In genomic region chr4:152119396-152120292, GRCm38 (mm10) we compare ENCODE assay signal across 9 mouse cellular contexts. TPM values are rescaled to one million over a fixed set of nuclear protein-coding genes. Genes with fewer than 3 reads are reported as not detected.
DNase-seq lines count a peak whose midpoint lies in the region; ATAC-seq and TF ChIP-seq lines count a peak whose summit lies in the region.
"Had no signal": no experiment of that assay in that cellular context is flagged by ENCODE, and none has a peak within 500 bp of the region (broad histone marks: within the 10 kb centered on the region; RNA-seq: fewer than 3 reads in every experiment).

No protein-coding gene starts in this region.

- WGBS in embryonic facial prominence, embryonic 14.5 days = 6% methylated on average over 39 of the region's 39 CpGs
- 6% methylated on average over 37 of the region's 39 CpGs for WGBS in hindbrain, embryonic 16.5 days
- 20% methylated on average over 39 of the region's 39 CpGs for WGBS in liver, adult 2 months
- WGBS in neural tube, embryonic 14.5 days = 4% methylated on average over 39 of the region's 39 CpGs

- H3K27ac ChIP-seq in embryonic facial prominence, embryonic 14.5 days (replicated peaks; ENCODE audit: low read depth, low read length) = no peak overlapping the region
- no peak overlapping the region for H3K27ac ChIP-seq in hindbrain, embryonic 16.5 days (ENCODE audit: low read depth, low read length)
- no peak overlapping the region for H3K27ac ChIP-seq in liver, adult 2 months (replicated peaks; ENCODE audit: insufficient read depth, low read depth, low read length)
- no peak overlapping the region for H3K27ac ChIP-seq in neural tube, embryonic 14.5 days (ENCODE audit: low read depth, low read length)

- peaks cover 94% of the 10 kb centered on the region for H3K27me3 ChIP-seq in embryonic facial prominence, embryonic 14.5 days (replicated peaks; ENCODE audit: control insufficient read depth, insufficient read depth, low read length)
- peaks cover 91% of the 10 kb centered on the region for H3K27me3 ChIP-seq in hindbrain, embryonic 16.5 days (replicated peaks; ENCODE audit: control insufficient read depth, insufficient read depth, low read length)
- peaks cover 19% of the 10 kb centered on the region for H3K27me3 ChIP-seq in liver, adult 2 months (ENCODE audit: control insufficient read depth, insufficient read depth, low read length)
- peaks cover 77% of the 10 kb centered on the region for H3K27me3 ChIP-seq in neural tube, embryonic 14.5 days (ENCODE audit: control insufficient read depth, insufficient read depth, low read length)

- peak; percentile 55 for TF ChIP-seq CTCF in liver, adult 2 months (IDR thresholded peaks at IDR 0.05; ENCODE audit: low read depth, low read length)

- DNase-seq in gastrocnemius, postnatal 10 days = peak; percentile 69
- DNase-seq in gastrocnemius, adult 8-10 months (ENCODE audit: low spot score in 2 of 2) = no peak
- DNase-seq in ES-CJ7 (ENCODE audit: low read depth, low spot score) = peak; percentile 71
- DNase-seq in embryonic facial prominence, embryonic 14.5 days (ENCODE audit: low spot score) = no peak
- DNase-seq in liver, adult 2 months (ENCODE audit: extremely low read depth, low read depth, low spot score) = no peak
- DNase-seq in cerebellum, adult 8-10 months = no peak

- peak overlapping the region; percentile 15 for H3K4me3 ChIP-seq in embryonic facial prominence, embryonic 14.5 days (ENCODE audit: low read depth, low read length)
- H3K4me3 ChIP-seq in hindbrain, embryonic 16.5 days (ENCODE audit: low read length) = peak overlapping the region; percentile 22
- H3K4me3 ChIP-seq in liver, adult 2 months (ENCODE audit: insufficient read depth, low read depth, low read length) = no peak overlapping the region
- no peak overlapping the region for H3K4me3 ChIP-seq in neural tube, embryonic 14.5 days (ENCODE audit: low read depth, low read length)

- no peaks in the 10 kb centered on the region for H3K79me2 ChIP-seq in liver, adult 2 months (ENCODE audit: control insufficient read depth, insufficient read depth, low read length)

- ATAC-seq in embryonic facial prominence, embryonic 14.5 days (ENCODE audit: low read depth) = peak; percentile 8; the same call in 1 of the 2 replicates
- no peak; the same call in 1 of the 2 replicates for ATAC-seq in hindbrain, embryonic 16.5 days
- ATAC-seq in neural tube, embryonic 14.5 days (ENCODE audit: low read depth) = no peak

- H3K36me3 ChIP-seq in embryonic facial prominence, embryonic 14.5 days (ENCODE audit: control insufficient read depth, insufficient read depth, low read length) = peaks cover 4% of the 10 kb centered on the region; the same call in 1 of the 2 replicates
- peaks cover 3% of the 10 kb centered on the region; the same call in 1 of the 2 replicates for H3K36me3 ChIP-seq in hindbrain, embryonic 16.5 days (ENCODE audit: control insufficient read depth, insufficient read depth, low read length)
- no peaks in the 10 kb centered on the region for H3K36me3 ChIP-seq in liver, adult 2 months (ENCODE audit: control insufficient read depth, insufficient read depth, low read length)
- no peaks in the 10 kb centered on the region for H3K36me3 ChIP-seq in neural tube, embryonic 14.5 days (ENCODE audit: control insufficient read depth, insufficient read depth, low read length)

- H3K4me1 ChIP-seq in embryonic facial prominence, embryonic 14.5 days (ENCODE audit: control insufficient read depth, insufficient read depth, low read length) = peaks cover 27% of the 10 kb centered on the region
- peaks cover 25% of the 10 kb centered on the region for H3K4me1 ChIP-seq in hindbrain, embryonic 16.5 days (ENCODE audit: control insufficient read depth, insufficient read depth, low read depth, low read length)
- no peaks in the 10 kb centered on the region for H3K4me1 ChIP-seq in liver, adult 2 months (ENCODE audit: control insufficient read depth, insufficient read depth, low read length)
- H3K4me1 ChIP-seq in neural tube, embryonic 14.5 days (ENCODE audit: control insufficient read depth, insufficient read depth, low read length) = peaks cover 8% of the 10 kb centered on the region

- no peak overlapping the region for H3K9ac ChIP-seq in embryonic facial prominence, embryonic 14.5 days (ENCODE audit: low read depth, low read length)
- H3K9ac ChIP-seq in hindbrain, embryonic 16.5 days (ENCODE audit: low read depth, low read length) = peak overlapping the region; percentile 45; the same call in 1 of the 2 replicates
- no peak overlapping the region for H3K9ac ChIP-seq in liver, adult 2 months (ENCODE audit: low read depth, low read length)
- H3K9ac ChIP-seq in neural tube, embryonic 14.5 days (replicated peaks; ENCODE audit: low read depth, low read length) = no peak overlapping the region

- peak overlapping the region; percentile 40; the same call in 1 of the 2 replicates for H3K4me2 ChIP-seq in embryonic facial prominence, embryonic 14.5 days (ENCODE audit: low read depth, low read length)
- H3K4me2 ChIP-seq in hindbrain, embryonic 16.5 days (ENCODE audit: low read length) = peak overlapping the region; percentile 37
- peak overlapping the region; percentile 26; the same call in 1 of the 2 replicates for H3K4me2 ChIP-seq in neural tube, embryonic 14.5 days (ENCODE audit: low read depth, low read length)

- no peak for TF ChIP-seq POLR2A in liver, adult 2 months (IDR thresholded peaks at IDR 0.05; ENCODE audit: extremely low read depth, insufficient read depth, low read length)

- H3K9me3 ChIP-seq in embryonic facial prominence, embryonic 14.5 days (ENCODE audit: control insufficient read depth, low read length) = no peaks in the 10 kb centered on the region
- H3K9me3 ChIP-seq in hindbrain, embryonic 16.5 days (ENCODE audit: control insufficient read depth, low read length) = no peaks in the 10 kb centered on the region
- no peaks in the 10 kb centered on the region for H3K9me3 ChIP-seq in neural tube, embryonic 14.5 days (ENCODE audit: control insufficient read depth, low read length)

RNA-seq across cellular contexts. Expression of gene Tnfrsf25, which starts 3.9 kb away (rescaled TPM):
- total RNA-seq in gastrocnemius, postnatal 10 days (2021) = 1 to 10 TPM in 1 of 2 experiments, under 1 TPM in 1; 0.82 to 2.9 TPM
- total RNA-seq in gastrocnemius, adult 8-10 months (2022) = under 1 TPM in 3 of 4 experiments, not detected in 1; 0.40 to 0.90 (median 0.85) TPM
- polyA plus RNA-seq in embryonic facial prominence, embryonic 14.5 days (2014; fragmentation: Nextera tagmentation; extraction: Ambion mirVana) = 0.65 and 1.4 TPM in 2 replicates
- polyA plus RNA-seq in hindbrain, embryonic 16.5 days (2015; fragmentation: Nextera tagmentation; extraction: Ambion mirVana) = 0.80 and 1.1 TPM in 2 replicates
- total RNA-seq in liver, adult 2 months (2014; rRNA removed) = 0.13 and 0.28 TPM in 2 replicates
- polyA plus RNA-seq in liver, adult 2 months (2012; rRNA removed) = 0.54 and 0.72 TPM in 2 replicates
- 0.54 and 1.1 TPM in 2 replicates for polyA plus RNA-seq in neural tube, embryonic 14.5 days (2014; fragmentation: Nextera tagmentation; extraction: Ambion mirVana)

RNA-seq across cellular contexts. Expression of gene Espn, which starts 32.5 kb away (rescaled TPM):
- 1 to 10 TPM; 1.1 to 1.2 TPM for total RNA-seq in gastrocnemius, postnatal 10 days (2021)
- total RNA-seq in gastrocnemius, adult 8-10 months (2022) = under 1 TPM; 0.11 to 0.48 (median 0.28) TPM
- 4.2 and 4.4 TPM in 2 replicates for polyA plus RNA-seq in embryonic facial prominence, embryonic 14.5 days (2014; fragmentation: Nextera tagmentation; extraction: Ambion mirVana)
- 0.34 and 0.46 TPM in 2 replicates for polyA plus RNA-seq in hindbrain, embryonic 16.5 days (2015; fragmentation: Nextera tagmentation; extraction: Ambion mirVana)
- 0.20 and 0.28 TPM in 2 replicates for total RNA-seq in liver, adult 2 months (2014; rRNA removed)
- polyA plus RNA-seq in liver, adult 2 months (2012; rRNA removed) = 0.47 and 1.4 TPM in 2 replicates
- 0.52 and 0.64 TPM in 2 replicates for polyA plus RNA-seq in neural tube, embryonic 14.5 days (2014; fragmentation: Nextera tagmentation; extraction: Ambion mirVana)

RNA-seq across cellular contexts. Expression of gene Hes2, which starts 39.0 kb away (rescaled TPM):
- total RNA-seq in gastrocnemius, postnatal 10 days (2021) = not detected
- not detected for total RNA-seq in gastrocnemius, adult 8-10 months (2022)
- polyA plus RNA-seq in embryonic facial prominence, embryonic 14.5 days (2014; fragmentation: Nextera tagmentation; extraction: Ambion mirVana) = 0.25 and 0.43 TPM in 2 replicates
- polyA plus RNA-seq in hindbrain, embryonic 16.5 days (2015; fragmentation: Nextera tagmentation; extraction: Ambion mirVana) = not detected in 2 replicates
- not detected in 2 replicates for total RNA-seq in liver, adult 2 months (2014; rRNA removed)
- polyA plus RNA-seq in liver, adult 2 months (2012; rRNA removed) = not detected in 2 replicates
- not detected in 2 replicates for polyA plus RNA-seq in neural tube, embryonic 14.5 days (2014; fragmentation: Nextera tagmentation; extraction: Ambion mirVana)
- total RNA-seq: gastrocnemius, postnatal 4 days had no signal

RNA-seq across cellular contexts. Expression of gene Plekhg5, which starts 47.3 kb away (rescaled TPM):
- 10 to 100 TPM; 14.7 to 22.0 TPM for total RNA-seq in gastrocnemius, postnatal 10 days (2021)
- total RNA-seq in gastrocnemius, adult 8-10 months (2022) = 1 to 10 TPM; 5.2 to 6.1 (median 5.8) TPM
- 12.0 and 13.4 TPM in 2 replicates for polyA plus RNA-seq in embryonic facial prominence, embryonic 14.5 days (2014; fragmentation: Nextera tagmentation; extraction: Ambion mirVana)
- polyA plus RNA-seq in hindbrain, embryonic 16.5 days (2015; fragmentation: Nextera tagmentation; extraction: Ambion mirVana) = 13.8 and 16.4 TPM in 2 replicates
- 2.4 and 3.2 TPM in 2 replicates for total RNA-seq in liver, adult 2 months (2014; rRNA removed)
- polyA plus RNA-seq in liver, adult 2 months (2012; rRNA removed) = 3.2 and 6.6 TPM in 2 replicates
- 9.6 and 11.7 TPM in 2 replicates for polyA plus RNA-seq in neural tube, embryonic 14.5 days (2014; fragmentation: Nextera tagmentation; extraction: Ambion mirVana)

RNA-seq across cellular contexts. Expression of gene Acot7, which starts 58.3 kb away (rescaled TPM):
- 10 to 100 TPM; 11.9 to 14.1 TPM for total RNA-seq in gastrocnemius, postnatal 10 days (2021)
- total RNA-seq in gastrocnemius, adult 8-10 months (2022) = 10 to 100 TPM; 13.8 to 15.9 (median 15.1) TPM
- polyA plus RNA-seq in embryonic facial prominence, embryonic 14.5 days (2014; fragmentation: Nextera tagmentation; extraction: Ambion mirVana) = 70.1 and 71.8 TPM in 2 replicates
- polyA plus RNA-seq in hindbrain, embryonic 16.5 days (2015; fragmentation: Nextera tagmentation; extraction: Ambion mirVana) = 478 and 542 TPM in 2 replicates
- total RNA-seq in liver, adult 2 months (2014; rRNA removed) = 9.3 and 10.7 TPM in 2 replicates
- 18.4 and 20.8 TPM in 2 replicates for polyA plus RNA-seq in liver, adult 2 months (2012; rRNA removed)
- polyA plus RNA-seq in neural tube, embryonic 14.5 days (2014; fragmentation: Nextera tagmentation; extraction: Ambion mirVana) = 332 and 348 TPM in 2 replicates

Comparison
In these comparisons a context has a peak if more than half of its experiments do, and no peak if none do; other contexts are left out.
1. DNase-seq: peak in gastrocnemius, postnatal 10 days (single experiment) and ES-CJ7 (single experiment); none in gastrocnemius, adult 8-10 months (0 of 2), embryonic facial prominence, embryonic 14.5 days (single experiment), liver, adult 2 months (single experiment) and cerebellum, adult 8-10 months (single experiment).
2. H3K4me3 ChIP-seq: peak in embryonic facial prominence, embryonic 14.5 days (single experiment) and hindbrain, embryonic 16.5 days (single experiment); none in liver, adult 2 months (single experiment) and neural tube, embryonic 14.5 days (single experiment).
3. Peak in every context shown above with its lines, with median percentiles within 50 percentile points of each other: H3K4me2 ChIP-seq.